10 mouse cellular contexts compared by ENCODE assay signal in genomic region chr14:72847466-72847865, GRCm38 (mm10).
"Had no signal": no experiment of that assay in that cellular context is flagged by ENCODE, and none has a peak within 500 bp of the region (broad histone marks: within the 10 kb centered on the region; RNA-seq: fewer than 3 reads in every experiment).

No protein-coding gene starts in this region.

- H3K9me3 ChIP-seq: limb, embryonic 13.5 days; midbrain, embryonic 12.5 days; neural tube, embryonic 13.5 days had no signal

- H3K9ac ChIP-seq: limb, embryonic 13.5 days; liver, embryonic 14.5 days; midbrain, embryonic 12.5 days; neural tube, embryonic 13.5 days had no signal

- DNase-seq: kidney, postnatal 14 days; left cerebral cortex, postnatal 4 days; lung, adult 18-20 months; right cerebral cortex, postnatal 14 days; thymus, postnatal 4 days had no signal

- ATAC-seq: midbrain, embryonic 16.5 days had no signal

- H3K36me3 ChIP-seq: limb, embryonic 13.5 days; midbrain, embryonic 12.5 days; neural tube, embryonic 13.5 days had no signal

- H3K4me3 ChIP-seq: limb, embryonic 13.5 days; midbrain, embryonic 12.5 days; neural tube, embryonic 13.5 days had no signal

- H3K4me2 ChIP-seq: limb, embryonic 13.5 days; midbrain, embryonic 12.5 days; neural tube, embryonic 13.5 days had no signal

- H3K27ac ChIP-seq: limb, embryonic 13.5 days; liver, embryonic 14.5 days; midbrain, embryonic 12.5 days; neural tube, embryonic 13.5 days had no signal

- H3K4me1 ChIP-seq: limb, embryonic 13.5 days had no signal

- H3K27me3 ChIP-seq: limb, embryonic 13.5 days; midbrain, embryonic 12.5 days; neural tube, embryonic 13.5 days had no signal
